ENCODE assay signal across 22 mouse cellular contexts in the genomic region with DNA sequence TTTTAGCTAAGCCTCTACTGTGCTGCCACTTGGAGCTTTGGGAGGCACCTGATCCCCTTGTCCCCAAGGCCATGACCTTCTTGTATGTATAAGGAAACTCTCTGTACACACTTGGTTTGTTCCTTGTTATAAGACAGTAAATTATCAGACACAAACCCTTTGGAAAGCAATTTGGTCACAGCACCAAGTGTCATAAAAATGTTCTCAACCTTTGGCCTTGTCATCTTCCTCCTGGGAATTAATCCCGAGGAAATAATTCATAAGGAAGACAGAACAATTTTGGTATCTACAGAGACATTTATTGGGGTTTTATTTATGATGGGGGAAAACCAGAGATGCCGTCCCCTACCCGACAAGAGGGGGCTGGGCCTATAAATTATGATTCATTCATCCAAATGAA. TPM values are rescaled to one million over a fixed set of nuclear protein-coding genes. Genes with fewer than 3 reads are reported as not detected.
A peak's percentile ranks its signal among the peaks of the same experiment; 100 is the strongest.
DNase-seq lines count a peak whose midpoint lies in the region; TF ChIP-seq lines count a peak whose summit lies in the region.
"Had no signal": no experiment of that assay in that cellular context is flagged by ENCODE, and none has a peak within 500 bp of the region (broad histone marks: within the 10 kb centered on the region; RNA-seq: fewer than 3 reads in every experiment).

No protein-coding gene starts in this region.

- 0 out of 2 replicates have a peak, but pooled peaks cover 2% of the 10 kb centered on the region for H3K27me3 ChIP-seq in kidney, adult 2 months (replicated peaks; ENCODE audit: control insufficient read depth, insufficient read depth, low read length)

- no peaks in the 10 kb centered on the region for H3K4me1 ChIP-seq in kidney, adult 2 months (ENCODE audit: control insufficient read depth, insufficient read depth, low read length)

- H3K36me3 ChIP-seq in kidney, adult 2 months (ENCODE audit: control insufficient read depth, insufficient read depth, low read length): no peaks in the 10 kb centered on the region
- H3K36me3 ChIP-seq: G1E had no signal

- peak; percentile 66 for DNase-seq in kidney, adult 2 months
- no peak for DNase-seq in kidney, postnatal 10 days
- peak; percentile 41 for DNase-seq in kidney, adult 9 months
- DNase-seq in kidney, adult 18-20 months: no peak
- peak; percentile 50 for DNase-seq in kidney, postnatal 14 days
- no peak for DNase-seq in kidney, adult 8-10 months
- DNase-seq: adrenal gland, adult 2 months; adrenal gland, adult 8-10 months; adrenal gland, postnatal 10 days; adrenal gland, postnatal 14 days; adrenal gland, postnatal 25 days; adrenal gland, postnatal 36 days; B cell, adult 2 months; cerebellum, adult 11 months; cerebellum, adult 11-12 months; cerebellum, adult 18-20 months had no signal

- WGBS in kidney, adult 2 months: 62% methylated on average over 3 of the region's 3 CpGs

- no peak overlapping the region for H3K27ac ChIP-seq in kidney, adult 2 months (ENCODE audit: insufficient read depth, low read depth, low read length)

- no peak overlapping the region for H3K4me3 ChIP-seq in kidney, adult 2 months (ENCODE audit: insufficient read depth, low read depth, low read length)

- no peak for TF ChIP-seq CTCF in kidney, adult 2 months (conservative IDR thresholded peaks at IDR 0.05; ENCODE audit: insufficient read depth, insufficient read length, low read depth, low read length)

- TF ChIP-seq POLR2A in kidney, adult 2 months (IDR thresholded peaks at IDR 0.05; ENCODE audit: low read depth, low read length): no peak

RNA-seq across cellular contexts. Expression of gene Sost, which starts 31.1 kb away (rescaled TPM):
- polyA plus RNA-seq in kidney, adult 2 months (2012; rRNA removed): 2.0 TPM in 2 replicates
- polyA plus RNA-seq: activated CD4-positive, CD25-positive, alpha-beta regulatory T cell, adult 4 months; CD4-positive, CD25-positive, alpha-beta regulatory T cell, adult 4 months; G1E; Patski had no signal

RNA-seq across cellular contexts. Expression of gene Meox1, which starts 41.6 kb away (rescaled TPM):
- 3.5 and 4.8 TPM in 2 replicates for polyA plus RNA-seq in kidney, adult 2 months (2012; rRNA removed)
- polyA plus RNA-seq: activated CD4-positive, CD25-positive, alpha-beta regulatory T cell, adult 4 months; CD4-positive, CD25-positive, alpha-beta regulatory T cell, adult 4 months; G1E had no signal

RNA-seq across cellular contexts. Expression of gene Cfap97d1, which starts 48.3 kb away (rescaled TPM):
- polyA plus RNA-seq in kidney, adult 2 months (2012; rRNA removed): not detected in 2 replicates
- polyA plus RNA-seq: activated CD4-positive, CD25-positive, alpha-beta regulatory T cell, adult 4 months; adrenal gland, adult 2 months; brain, embryonic 14.5 days; C2C12; CD4-positive, CD25-positive, alpha-beta regulatory T cell, adult 4 months; G1E; Patski had no signal

RNA-seq across cellular contexts. Expression of gene Dusp3, which starts 51.1 kb away (rescaled TPM):
- 67.8 and 92.4 TPM in 2 replicates for polyA plus RNA-seq in kidney, adult 2 months (2012; rRNA removed)

Comparison
In these comparisons a context has a peak if more than half of its experiments do, and no peak if none do; other contexts are left out.
1. DNase-seq: peak in kidney, adult 2 months (single experiment), kidney, adult 9 months (single experiment) and kidney, postnatal 14 days (single experiment); none in kidney, postnatal 10 days (single experiment), kidney, adult 18-20 months (single experiment) and kidney, adult 8-10 months (0 of 2).